Mouse (Mus musculus) G1E (cell line): Measurements from ENCODE around the gene Tnfsf12.

ENCODE experiments used
- CTCF ChIP-seq: IDR thresholded peaks from 2 replicates; pipeline ENCODE4 v1.5.1; 2012; ENCODE audit warnings: low read depth, low read length, inconsistent platforms, mixed read lengths
- GATA2 ChIP-seq: IDR thresholded peaks from 2 replicates; pipeline ENCODE4 v1.6.1; 2012; ENCODE audit warnings: low read depth, low read length, inconsistent platforms, borderline replicate concordance
- TAL1 ChIP-seq: conservative IDR thresholded peaks from 2 replicates; pipeline ENCODE4 v1.6.1; 2012; ENCODE audit warnings: low read depth, low read length, inconsistent platforms, mixed read lengths

GRCm38 (mm10) chr11:69672211-69672706 is 23.4 kb downstream of the Tnfsf12 start, which contains the start of gene Eif4a1:
- TF ChIP-seq TAL1 = no peak
- no peak for TF ChIP-seq GATA2
- no peak for TF ChIP-seq CTCF
